Mouse (Mus musculus) stomach, postnatal 0 days (tissue): ENCODE measurements around the gene Jaml.

ENCODE experiments used
- CTCF ChIP-seq: IDR thresholded peaks from 2 replicates; pipeline ENCODE4 v1.5.1; 2016; ENCODE audit warnings: antibody characterized with exemption, low read depth, mild to moderate bottlenecking, moderate library complexity
- EP300 ChIP-seq: optimal IDR thresholded peaks from 2 replicates; pipeline ENCODE3; 2016; ENCODE audit warnings: antibody characterized with exemption

DNA sequence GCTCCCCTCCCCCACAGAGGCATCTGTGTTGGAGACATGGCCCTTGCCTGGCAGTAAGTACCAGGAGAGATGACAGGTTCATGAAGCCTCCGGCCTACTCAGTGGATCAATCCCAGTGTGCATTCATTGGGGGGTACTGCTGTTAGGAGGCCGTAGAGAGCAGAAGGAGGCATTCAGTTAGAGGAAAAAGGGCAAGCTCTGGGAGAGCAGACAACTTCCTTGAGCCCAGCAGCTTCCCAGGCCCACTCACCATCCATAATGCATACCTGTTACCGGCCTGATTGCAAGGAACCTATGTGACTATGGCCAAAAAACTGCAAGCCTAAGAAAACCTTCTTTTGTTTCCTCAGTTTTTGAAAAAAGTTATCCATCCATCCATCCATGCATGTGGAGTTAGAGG lies 44.5 kb upstream of the Jaml start:
- no peak for TF ChIP-seq CTCF
- no peak for TF ChIP-seq EP300
